Mouse (Mus musculus) C2C12 (cell line): ENCODE measurements around the gene Ctnnd2.

Source experiments
- CEBPB ChIP-seq: IDR thresholded peaks from one replicate; pipeline ENCODE4 v1.6.1; 2011; ENCODE audit warnings: low read depth, mild to moderate bottlenecking, control low read depth, moderate library complexity
- CTCF ChIP-seq: IDR thresholded peaks from one replicate; pipeline ENCODE4 v1.5.1; 2011; ENCODE audit not compliant: control insufficient read depth, insufficient read depth, insufficient read length
- MAX ChIP-seq: IDR thresholded peaks from one replicate; pipeline ENCODE4 v1.6.1; 2011; ENCODE audit warnings: mild to moderate bottlenecking, control low read depth
- MYOD1 ChIP-seq: IDR thresholded peaks from one replicate; pipeline ENCODE4 v1.6.1; 2011; ENCODE audit warnings: low read depth; ENCODE audit not compliant: control insufficient read depth, insufficient read length
- USF1 ChIP-seq: IDR thresholded peaks from one replicate; pipeline ENCODE4 v1.6.1; 2011; ENCODE audit warnings: low read depth, mild to moderate bottlenecking, control low read depth, moderate library complexity

GRCm38 (mm10) chr15:30884692-30885334, 712.4 kb downstream of the Ctnnd2 start:
- no peak for TF ChIP-seq CTCF
- no peak for TF ChIP-seq MAX
- TF ChIP-seq USF1 = no peak
- TF ChIP-seq MYOD1 = no peak
- TF ChIP-seq CEBPB = no peak
